Mouse (Mus musculus) Muller cell, postnatal 12 days (primary cell): Measurements from ENCODE around the gene Gse1.

Source experiments
- DNase-seq: peaks from one replicate; pipeline ENCODE4 v3.0.0-alpha.2; 2015; ENCODE audit errors: inconsistent ontology term

Gse1 gene

DNA sequence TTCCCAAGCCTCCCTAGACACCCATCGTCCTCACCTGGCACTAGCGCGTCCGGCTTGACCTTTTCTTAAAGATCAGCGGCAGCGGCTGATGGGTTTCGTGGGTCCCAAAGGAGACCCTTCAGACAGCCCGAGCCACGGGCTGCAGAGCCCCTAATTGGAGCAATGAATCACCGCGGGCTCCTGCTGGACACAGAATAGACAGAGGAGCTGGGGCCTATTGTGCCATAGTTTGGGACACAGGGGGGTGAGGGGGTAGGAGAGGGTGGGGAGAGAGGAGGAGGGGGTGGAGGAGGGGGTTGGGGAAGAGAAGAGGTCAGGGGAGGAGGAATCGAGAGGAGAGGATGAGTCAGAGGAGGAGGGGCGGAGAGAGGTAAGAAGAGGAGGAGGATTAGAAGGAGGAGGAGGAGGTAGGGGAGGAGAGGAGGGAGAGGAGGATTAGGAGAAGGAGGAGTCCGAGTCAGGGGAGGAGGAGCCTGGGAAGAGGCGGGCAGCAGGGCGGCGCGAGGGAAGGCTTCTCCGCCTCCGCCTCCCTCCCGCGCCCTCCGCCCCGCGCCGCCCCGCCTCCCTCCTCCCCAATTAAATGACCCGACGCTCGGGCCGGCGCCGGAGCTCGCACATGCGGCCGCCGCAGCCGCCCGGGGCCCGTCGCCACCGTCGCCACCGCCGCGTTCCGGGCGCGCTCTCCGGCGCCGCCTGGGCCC lies at the start of gene Gse1:
Gene Gse1 (plus strand): TSS at position 566 of the 701 bp plus-strand sequence.
- peak; percentile 95 for DNase-seq

DNA sequence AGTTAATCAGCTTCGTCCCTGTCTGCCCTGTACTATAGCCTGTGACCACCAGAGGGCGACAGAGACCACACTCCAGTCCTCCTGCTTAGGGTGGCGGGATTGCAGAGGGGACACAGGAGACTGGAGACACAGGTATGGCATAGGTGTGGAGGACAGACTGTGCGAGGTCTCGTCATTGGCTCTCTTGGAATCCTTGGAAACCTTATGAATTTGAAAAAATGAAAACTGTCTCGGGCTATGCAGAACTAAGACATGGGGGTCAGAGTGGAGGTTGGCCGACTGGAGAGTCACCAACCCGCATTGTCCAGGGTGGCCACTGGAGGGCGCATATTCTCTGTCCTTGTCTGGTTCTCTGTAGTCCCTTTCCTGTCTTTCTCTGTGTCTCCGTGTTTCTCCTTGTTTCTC lies 49.2 kb upstream of the Gse1 start:
- DNase-seq, result peak; percentile 92

DNA sequence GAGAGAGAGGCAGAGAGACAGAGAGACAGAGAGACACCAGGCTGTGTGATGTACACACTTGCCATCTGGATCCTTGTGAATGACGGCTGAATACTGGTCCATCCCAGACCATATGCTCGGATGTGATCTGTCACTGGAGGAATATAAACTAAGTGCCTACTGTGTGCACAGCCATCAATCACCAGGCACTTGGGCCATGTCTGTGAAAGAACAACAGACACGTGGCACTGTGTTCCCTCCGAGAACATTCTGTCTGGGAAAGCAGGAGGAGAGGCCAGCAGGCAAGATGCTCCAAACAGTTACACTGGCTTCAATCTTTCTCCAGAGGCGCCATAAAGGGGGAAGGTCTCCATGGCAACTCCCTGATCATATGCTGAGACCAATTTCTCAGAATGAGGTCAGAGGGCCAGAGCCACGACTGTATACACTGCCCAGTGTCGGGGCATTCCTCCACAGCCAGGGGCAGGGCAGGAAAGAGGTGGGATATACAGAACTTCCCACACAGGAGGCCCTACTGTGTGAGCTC lies 47.7 kb upstream of the Gse1 start:
- no peak for DNase-seq

DNA sequence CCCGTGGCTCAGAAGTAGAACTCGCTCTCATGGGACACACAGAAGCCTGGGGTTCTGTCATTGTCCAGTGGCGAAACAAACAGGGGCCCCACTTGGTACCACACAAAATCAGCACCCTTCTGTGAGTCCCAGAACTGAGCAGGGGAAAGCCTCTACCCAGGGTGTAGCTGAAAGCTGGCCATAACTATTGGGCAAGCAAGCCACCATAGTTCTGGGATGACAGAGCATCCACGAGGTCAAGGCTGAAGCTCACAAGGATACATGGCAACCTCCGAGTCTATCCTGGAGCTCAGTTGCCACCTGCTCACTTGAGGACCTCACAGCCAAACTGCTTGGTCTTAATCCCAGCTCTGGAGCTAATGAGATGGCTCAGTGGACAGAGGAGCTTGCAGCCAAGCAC lies 47.0 kb upstream of the Gse1 start:
- DNase-seq, result no peak

DNA sequence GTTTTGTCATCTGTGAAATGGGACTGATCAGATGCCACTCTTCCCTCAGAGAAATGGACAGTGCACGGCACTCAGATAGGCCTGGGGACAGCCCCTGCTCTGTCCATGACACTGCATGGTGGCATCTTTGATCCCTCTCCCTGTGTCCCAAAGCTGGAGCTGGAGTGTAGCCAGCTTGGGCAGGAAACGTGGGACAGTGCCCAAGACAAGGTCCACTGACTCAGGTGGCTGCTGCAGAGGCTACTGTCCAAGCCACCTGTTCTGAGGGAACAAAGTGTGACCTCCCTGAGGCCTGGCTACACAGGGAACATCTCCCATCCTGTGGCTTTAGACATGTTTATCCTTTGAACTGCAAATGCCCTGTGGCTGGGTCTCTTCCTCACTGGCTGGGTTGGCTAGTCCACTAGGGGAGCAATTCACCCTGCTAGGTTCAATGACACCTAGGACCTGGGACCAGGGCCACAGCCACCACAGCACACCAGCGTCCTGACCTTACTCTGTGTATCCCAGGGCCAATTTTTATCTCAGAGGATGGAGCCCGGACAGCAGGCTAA lies 46.3 kb upstream of the Gse1 start:
- no peak for DNase-seq

DNA sequence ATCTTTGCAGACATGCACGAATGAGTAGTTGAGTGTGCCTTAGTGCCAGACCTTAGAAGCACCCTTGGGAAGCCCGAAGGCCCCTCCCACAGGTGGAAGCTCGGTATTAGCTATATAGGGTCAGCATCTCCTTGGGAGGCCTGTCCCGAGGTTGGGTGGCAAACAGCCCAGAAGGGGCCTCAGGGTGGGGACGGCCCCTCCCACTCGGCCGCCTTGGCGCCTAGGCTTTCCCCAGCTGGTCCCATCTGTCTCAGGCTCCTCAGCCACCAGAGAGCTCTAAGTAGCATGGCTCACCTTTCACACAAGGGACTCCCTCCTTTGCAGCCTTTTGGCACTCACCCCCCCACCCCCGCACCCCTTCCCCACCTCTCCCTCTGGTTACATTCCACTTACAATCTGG lies 43.9 kb upstream of the Gse1 start:
- no peak for DNase-seq

DNA sequence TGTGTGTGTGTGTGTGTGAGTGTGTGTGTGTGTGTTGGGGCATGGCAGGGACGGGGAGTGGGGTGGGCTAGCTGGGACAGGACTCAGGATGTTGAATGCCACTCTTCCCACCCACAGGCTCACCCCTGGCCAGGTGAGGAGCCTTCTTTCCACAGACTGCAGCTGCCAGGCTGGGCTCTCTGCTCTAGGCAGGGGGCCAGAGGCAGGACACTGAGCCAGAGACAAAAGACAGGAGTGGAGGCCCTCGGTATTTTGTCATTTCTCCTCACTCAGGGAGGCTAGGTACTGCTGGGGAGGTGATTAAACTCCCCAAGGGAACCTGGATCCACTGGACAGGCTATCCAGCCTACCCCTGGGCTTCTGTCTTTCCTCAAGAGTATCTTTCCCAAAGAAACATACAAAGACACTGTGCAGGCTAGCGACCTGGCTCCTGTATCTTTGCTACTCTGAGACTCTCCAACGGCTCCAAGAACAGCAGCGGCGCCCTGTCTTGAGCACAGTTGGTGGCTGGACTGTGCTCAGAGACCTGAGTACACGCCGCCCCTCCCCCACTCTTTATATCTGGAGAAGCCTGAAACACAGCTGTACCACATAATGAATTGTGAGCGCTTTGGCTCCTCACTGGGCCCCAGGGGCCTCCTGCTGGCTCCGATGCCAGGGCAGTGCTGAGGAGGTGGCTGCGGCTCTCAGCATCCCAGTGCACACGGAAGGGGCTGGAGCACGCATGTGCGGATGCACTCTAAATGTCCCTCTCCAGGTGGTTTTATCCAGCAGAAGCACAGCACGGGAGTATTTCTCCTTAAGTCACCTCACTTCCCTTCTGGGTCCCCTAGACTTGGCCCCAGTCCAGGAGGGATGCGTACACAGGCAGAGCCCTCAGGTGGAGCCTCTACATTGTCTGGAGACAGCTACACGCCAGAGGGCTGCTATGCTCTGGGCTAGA lies 43.1 kb upstream of the Gse1 start:
- DNase-seq, result no peak

DNA sequence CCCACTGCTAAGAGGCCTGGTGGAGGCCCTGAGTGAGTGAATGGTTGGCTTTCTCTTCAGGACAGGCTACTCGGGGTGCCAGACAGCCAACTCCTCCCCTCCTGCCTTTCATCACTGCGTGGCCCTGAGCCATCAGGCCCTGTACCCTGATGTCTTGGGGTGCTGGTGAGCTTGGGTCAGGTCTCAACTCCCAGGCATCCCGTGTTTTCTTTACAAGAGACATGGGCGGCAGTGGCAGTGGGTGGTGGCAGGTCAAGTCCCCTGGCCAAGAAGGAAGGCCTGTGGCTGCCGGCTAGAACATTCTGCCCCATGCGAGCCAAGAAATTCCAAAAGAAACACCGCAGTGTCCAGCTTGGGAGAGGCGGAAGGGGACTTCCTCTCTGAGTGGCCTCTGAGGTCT lies 41.8 kb upstream of the Gse1 start:
- peak; percentile 57 for DNase-seq

DNA sequence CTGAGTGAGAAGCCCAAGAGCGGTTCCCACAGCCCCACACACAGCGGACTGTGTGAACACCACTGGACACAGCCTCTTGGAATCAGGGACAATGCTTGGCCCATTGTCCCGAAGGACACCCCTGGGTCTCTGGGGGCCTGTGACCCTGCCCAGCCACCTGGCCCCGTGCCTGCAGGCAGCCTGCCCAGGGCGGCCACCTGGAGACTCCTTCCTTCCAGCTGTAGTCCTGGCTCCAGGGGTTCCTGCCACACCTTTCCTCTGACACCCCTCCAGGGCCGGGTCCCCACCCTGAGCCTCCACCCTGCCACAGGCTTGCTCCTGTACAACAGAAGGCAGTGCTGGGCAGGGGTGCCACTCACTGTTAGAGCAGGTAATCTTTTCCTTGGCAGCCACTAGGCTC lies 39.7 kb upstream of the Gse1 start:
- DNase-seq, result no peak

DNA sequence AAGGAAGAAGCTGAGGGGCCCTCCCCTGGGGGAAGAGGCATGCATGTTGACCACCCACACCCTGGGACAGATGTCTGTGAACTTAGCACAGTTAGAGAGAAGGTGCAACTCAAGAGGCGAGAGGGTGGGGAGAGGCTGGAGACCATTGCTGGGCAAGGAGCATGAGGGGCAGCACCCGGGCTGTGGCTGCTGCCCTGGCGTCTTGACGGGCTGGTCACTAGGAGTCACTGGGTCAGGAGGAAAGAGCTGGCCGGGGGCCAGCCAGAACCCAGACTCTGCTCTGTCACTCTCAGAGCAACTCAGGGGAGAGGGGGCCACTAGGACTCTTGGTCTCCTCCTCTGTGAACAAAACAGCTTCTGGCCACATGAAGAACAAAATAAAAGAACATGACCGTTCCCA lies 38.8 kb upstream of the Gse1 start:
- DNase-seq, result no peak

DNA sequence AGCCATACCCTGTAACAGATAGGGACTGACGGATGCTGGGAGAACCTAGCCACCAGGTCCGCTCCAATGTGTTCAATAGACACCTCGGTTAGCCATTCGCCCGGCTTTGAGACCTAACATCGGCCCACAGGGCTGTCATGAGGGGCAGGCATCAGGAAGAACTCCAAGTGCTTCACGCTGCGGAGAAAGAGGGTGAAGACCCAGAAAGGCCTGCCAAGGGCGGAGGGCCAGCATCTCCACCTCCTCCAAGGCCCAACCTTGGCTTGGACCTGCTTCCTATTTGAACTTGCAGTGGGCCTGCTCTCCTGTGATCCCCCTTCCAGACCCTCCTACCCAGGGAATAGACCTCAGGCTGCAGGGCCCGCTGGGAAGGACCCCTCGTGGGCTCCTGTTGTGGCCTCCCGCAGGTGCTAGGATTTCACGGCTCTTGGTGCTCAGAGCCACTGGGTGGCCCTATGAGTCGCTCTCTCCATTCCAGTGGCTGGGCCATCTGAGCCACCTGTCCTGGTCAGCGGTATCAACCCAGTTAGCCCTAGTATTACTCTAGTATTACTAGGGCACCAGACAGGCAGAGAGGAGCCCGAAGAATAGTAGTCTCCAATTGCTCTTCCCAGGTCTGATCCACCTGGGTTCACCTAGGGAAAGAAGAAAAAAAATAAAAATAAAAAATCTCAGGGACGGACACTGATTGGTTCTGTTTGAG lies 38.0 kb upstream of the Gse1 start:
- DNase-seq, result no peak

DNA sequence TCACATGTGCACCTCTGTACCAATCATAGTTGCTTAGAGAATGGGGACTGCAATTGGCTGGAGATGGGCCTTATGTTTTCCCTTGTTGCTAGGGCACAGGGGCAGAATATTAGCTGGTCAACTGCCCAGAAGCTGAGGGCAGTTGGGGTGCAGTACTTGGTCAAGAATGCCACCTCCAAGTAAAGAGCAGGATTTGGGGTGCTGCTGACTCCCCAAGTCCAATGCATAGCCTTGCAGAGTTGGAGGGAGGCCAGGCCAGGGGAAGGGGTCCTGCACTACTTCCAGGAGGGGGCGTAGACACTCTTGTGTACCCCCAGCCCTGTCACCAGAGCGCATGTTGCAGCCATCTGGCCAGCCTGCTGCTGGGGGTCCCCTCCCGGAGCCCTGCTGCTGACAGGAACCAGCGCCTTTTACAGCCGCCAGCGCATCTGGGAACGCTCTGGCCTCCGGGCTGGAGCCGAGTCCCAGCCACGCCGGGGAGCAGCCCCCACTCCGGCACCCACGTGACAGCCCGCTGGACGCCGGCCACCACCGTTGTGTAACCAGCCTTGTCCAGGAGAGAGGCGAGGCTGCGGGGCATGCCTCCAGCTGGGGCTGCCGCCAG lies 37.3 kb upstream of the Gse1 start:
- peak; percentile 93 for DNase-seq

DNA sequence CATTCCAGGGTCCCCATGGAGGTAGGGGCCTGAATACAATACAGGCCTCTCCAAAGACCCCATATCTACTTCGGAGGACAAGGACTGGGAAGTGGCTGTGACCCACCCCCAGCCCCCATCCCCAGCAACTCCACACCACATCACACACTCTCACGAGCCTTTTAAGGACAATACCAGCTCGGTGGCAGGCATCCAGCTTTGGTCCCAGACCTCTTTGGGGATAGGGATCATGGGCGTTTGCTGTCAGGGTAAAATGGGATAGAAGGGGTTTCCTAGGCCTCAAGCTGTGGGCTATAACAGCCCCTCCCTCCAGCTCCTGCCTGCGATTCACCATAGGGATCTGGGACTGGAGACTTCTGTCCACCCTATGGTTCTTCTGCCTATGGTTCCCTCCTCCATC lies 36.6 kb upstream of the Gse1 start:
- no peak for DNase-seq

DNA sequence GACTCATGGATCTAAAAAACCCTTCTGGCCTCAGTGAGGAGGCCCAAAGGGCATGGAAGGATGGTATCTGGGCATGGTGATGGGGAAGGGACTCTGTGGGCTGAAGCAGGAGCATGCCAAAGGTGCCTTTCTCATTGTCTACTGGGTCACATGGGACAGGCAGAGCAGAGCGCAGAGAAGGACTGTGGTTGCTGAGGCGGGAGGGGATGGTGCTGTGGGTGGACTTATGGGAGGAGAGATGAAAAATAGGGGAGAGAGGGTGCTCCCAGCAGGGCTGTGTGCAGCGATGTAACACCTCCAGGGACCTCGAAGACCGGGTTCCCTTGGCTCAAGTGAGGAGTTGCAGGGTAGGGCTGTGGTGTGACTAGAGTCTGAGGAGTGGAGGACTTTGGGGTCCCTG lies 36.1 kb upstream of the Gse1 start:
- no peak for DNase-seq

DNA sequence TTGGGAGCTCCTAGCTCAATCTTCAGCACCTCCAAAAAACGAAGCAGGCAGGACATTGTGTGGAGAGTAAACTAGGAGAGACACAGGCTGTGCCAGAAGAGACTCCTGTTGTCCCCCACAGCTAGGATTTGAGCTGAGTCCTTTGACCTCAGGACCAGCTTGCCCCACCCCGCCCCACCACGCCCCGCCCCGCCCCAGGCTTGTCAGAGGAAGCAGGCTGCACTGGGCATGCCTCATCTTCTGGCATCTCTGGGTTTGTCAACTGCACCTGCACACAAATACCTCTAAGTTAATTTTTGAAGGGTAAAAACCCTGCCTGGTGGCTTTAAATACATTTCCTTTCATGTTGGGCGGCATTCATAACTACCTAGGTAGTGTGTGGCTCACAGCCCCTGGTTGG lies 26.9 kb upstream of the Gse1 start:
- no peak for DNase-seq

DNA sequence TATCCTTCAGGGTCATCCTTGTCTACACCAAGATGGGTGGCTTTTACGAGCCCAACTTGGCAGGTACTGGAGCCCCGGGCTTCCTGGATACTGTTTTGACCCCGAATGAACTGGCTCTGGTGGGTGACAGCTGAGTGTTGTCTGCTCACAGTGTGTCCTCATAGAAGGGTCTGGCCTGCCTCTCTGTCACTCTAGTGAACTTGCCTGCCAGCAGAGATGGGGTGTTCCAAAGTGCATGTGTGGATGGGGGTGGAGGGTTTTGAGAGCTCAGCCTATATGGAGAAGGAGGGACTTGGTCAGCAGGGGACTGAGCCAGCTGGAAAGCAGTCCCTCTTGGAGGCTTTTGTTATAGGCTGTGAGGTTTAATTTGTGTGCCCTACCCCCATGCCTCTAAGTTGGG lies 25.7 kb upstream of the Gse1 start:
- no peak for DNase-seq

DNA sequence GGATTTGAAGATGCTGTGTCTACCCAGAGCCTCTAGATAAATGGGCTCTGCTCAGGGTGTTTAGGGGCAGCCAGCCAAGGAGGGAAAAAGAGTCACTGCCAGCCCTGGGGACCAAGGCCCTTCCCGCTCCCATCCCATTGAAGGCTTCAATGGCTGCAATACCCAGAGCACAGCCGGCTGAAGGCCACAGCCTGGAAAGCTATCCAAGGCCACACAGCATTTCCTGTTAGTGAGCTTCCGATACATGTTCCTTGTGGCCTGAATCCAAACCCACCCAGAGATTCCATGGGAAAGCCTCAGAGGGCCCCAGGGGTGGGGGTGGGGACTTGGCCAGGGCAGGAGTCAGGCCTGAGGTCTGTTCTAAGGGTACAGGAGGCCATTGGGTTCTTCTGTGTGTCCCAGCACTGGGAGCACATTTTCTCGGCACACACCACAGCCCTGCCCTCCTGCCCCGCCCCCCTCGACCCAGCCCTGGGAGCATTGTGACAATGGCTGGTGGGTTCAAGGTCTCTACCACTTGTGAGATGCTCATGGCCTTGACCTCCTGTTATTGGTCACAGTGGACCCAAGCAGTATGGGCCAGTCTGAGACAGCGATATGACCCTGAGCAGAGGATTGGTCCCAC lies 23.4 kb upstream of the Gse1 start:
- DNase-seq, result no peak

DNA sequence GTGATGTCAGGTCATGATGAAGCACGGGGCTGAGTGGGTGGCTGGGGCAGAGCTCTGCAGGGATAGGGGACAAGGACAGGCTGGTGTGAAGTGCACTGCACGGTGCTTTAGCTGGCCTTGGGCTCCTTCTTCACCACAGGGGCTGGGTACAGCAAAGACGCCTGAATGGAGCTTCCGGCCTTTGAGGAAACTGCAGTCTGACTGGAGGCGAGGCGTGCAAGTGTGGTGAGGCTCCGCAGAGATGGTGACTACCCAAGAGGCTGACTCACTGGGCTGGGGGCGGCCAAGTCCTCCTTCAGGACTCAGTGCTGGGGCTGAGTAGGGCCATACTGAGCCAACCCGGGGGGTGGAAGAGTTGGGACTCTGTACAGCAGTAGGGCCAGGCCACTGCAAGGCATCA lies 22.3 kb upstream of the Gse1 start:
- no peak for DNase-seq

DNA sequence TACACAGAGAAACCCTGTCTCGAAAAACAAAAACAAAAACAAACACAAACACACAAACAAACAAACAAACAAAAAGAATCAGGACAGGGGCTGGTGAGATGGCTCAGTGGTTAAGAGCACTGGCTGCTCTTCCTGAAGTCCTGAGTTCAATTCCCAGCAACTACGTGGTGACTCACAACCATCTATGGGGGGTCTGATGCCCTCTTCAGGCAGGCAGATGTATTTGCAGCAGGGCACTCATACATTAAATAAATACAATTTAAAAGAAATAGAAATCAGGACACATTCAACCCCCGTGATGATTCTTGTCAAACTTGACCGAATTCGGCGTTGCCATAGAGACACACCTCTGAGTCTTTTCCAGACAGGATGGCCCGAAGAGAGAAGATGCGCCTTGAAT lies 20.9 kb upstream of the Gse1 start:
- DNase-seq, result no peak

DNA sequence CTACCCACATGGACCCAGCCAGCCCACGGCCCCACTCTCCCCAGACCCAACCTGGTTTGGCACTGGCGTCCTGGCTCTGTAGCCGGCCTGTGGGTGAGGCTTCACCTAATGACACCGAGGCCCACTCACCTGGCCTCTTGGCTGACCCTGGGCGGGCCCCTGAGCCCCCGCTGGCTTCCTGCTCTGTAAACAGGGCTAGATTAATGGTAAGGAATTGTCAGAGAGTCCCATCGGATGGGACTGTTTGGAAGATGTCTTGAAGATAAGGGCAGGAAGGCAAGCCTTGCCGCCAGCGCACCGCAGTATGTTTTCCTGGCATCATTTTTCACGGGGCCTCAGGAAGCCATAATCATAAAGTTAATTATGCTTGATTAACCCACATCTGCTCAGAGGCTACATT lies 20.1 kb upstream of the Gse1 start:
- no peak for DNase-seq

DNA sequence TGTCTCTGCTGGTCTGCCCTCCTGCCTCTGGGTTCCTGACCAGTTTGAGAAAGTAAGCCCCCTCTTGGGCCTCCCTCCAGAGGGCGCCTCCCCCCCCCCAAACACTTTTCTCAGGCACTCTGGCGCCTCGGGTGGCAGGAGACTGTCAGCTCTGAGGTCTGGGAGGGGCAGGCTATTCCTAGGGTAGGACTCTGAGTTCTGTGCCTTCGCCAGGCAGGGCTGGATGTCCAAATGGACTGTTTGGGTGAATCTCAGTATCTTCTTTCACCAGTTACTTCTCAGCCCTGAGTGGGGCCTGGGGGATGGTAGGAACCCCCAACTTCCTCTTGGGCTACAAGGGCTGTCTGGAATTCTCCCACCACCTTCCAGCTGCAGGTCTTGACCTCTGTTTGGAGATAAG lies 16.9 kb upstream of the Gse1 start:
- DNase-seq, result no peak
